Mouse (Mus musculus): Measurements from ENCODE around the gene Sfxn2.

GRCm38 (mm10) chr19:46558009-46558408, 15.2 kb upstream of the Sfxn2 start:
- no peak for TF ChIP-seq EP300 (IDR thresholded peaks at IDR 0.05; ENCODE audit: low read depth)
- TF ChIP-seq CTCF (IDR thresholded peaks at IDR 0.05; ENCODE audit: low read depth) = no peak

All from heart, postnatal 0 days (tissue).